Mouse (Mus musculus) lung, adult 2 months (tissue): ENCODE measurements around the gene Cmss1. TPM values are rescaled to one million over a fixed set of nuclear protein-coding genes. Genes with fewer than 3 reads are reported as not detected.

Source experiments
- DNase-seq: peaks from one replicate; pipeline ENCODE4 v3.0.0; 2022
- H3K4me1 ChIP-seq: fragments of 200-500 bp; 2 replicates; pipeline ENCODE4 v1.6.1; 2011; ENCODE audit warnings: low read length; ENCODE audit not compliant: control insufficient read depth, insufficient read depth
- H3K4me3 ChIP-seq: fragments of 200-500 bp; replicated peaks from 2 replicates; pipeline ENCODE3; 2011; ENCODE audit warnings: low read depth, mild to moderate bottlenecking, control low read depth, low read length; ENCODE audit errors: extremely low read depth
- CTCF ChIP-seq: fragments of 200-500 bp; IDR thresholded peaks from 2 replicates; pipeline ENCODE4 v1.5.1; 2011; ENCODE audit warnings: mild to moderate bottlenecking, low read length, control low read depth; ENCODE audit not compliant: insufficient read depth
- POLR2A ChIP-seq: fragments of 200-500 bp; IDR thresholded peaks from 2 replicates; pipeline ENCODE4 v1.6.1; 2011; ENCODE audit warnings: low read depth, mild to moderate bottlenecking, control low read depth, low read length, borderline replicate concordance; ENCODE audit errors: extremely low read depth
- WGBS: fragments of 180-500 bp; shearing (Covaris S2); methylation state at CpG from one replicate; pipeline ENCODE4 v1.1.7; 2018; 5-methylcytosine and 5-hydroxymethylcytosine counted together
- polyA plus RNA-seq: library from polyadenylated mRNA; depleted of rRNA; stranded (reverse); fragments of >200 nt; gene quantifications from 2 replicates; pipeline ENCODE4 v1.2.3, GENCODE M21; 2012

Cmss1 gene
- polyA plus RNA-seq, 1 experiment: 8.0 TPM

DNA sequence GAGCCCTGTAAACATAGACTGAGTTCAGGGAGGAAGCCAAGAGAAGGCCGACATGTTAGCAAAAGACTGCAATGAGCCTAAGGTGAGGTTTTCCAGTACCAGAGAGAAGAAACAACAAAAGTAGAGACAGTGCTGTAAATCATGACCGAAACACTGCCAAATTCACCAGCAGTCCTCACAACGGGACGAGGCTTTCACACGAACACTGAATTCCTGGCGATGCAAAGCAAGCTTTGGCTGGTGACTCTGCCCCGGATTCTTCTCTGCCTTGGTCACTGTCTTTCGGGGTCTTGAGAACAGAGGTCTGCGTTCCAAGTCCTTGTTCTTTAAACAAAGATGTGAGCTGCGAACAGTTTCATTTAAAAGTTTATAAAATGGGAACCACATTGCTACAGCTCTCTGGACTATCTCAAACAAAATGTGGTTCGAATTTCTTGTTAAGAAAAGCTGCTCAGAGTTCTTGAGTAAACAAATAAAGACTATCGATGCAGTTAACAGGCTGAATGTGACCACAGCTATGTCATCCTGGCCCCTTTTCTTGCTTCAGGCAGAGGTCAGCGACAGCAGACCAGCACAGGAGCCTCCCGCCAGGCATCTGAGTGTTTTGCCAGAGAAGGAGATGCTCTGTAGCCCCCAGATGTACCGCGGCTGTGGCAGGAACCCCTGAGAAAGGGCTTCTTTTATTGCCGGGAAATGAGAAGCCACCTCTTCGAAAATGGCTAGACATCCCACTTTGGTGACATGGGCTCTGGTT is 239.5 kb downstream of the Cmss1 start:
- peaks cover 5% of the 10 kb centered on the region; the same call in 1 of the 2 replicates for H3K4me1 ChIP-seq
- TF ChIP-seq POLR2A (no peak), CTCF (no peak)
- no peak for DNase-seq
- 60% methylated on average over 18 of the region's 18 CpGs for WGBS
- no peak overlapping the region for H3K4me3 ChIP-seq

DNA sequence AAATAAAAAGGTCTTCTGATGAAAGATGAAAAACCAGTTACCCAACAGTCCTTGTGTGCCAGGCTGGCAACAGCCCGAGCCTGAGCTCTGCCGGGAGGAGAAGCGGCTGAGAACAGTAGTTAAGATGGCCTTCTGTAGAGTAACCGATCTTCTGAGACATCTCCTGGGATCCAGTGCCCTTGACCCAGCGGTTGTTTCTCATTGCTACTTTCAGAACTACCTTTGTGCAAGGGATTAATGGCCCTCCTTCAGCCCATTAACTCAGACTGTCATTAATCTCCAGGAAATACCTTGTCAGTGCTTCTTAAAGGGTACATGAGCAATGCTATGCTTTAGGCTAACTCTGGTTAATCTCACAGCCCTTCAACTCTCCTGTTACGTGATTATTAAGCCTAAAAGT is 240.5 kb downstream of the Cmss1 start:
- 83% methylated on average over 6 of the region's 6 CpGs for WGBS
- DNase-seq: no peak
- Histone ChIP-seq H3K4me1 (peaks cover 5% of the 10 kb centered on the region; the same call in 1 of the 2 replicates), H3K4me3 (no peak overlapping the region)
- TF ChIP-seq CTCF: no peak
- no peak for TF ChIP-seq POLR2A

DNA sequence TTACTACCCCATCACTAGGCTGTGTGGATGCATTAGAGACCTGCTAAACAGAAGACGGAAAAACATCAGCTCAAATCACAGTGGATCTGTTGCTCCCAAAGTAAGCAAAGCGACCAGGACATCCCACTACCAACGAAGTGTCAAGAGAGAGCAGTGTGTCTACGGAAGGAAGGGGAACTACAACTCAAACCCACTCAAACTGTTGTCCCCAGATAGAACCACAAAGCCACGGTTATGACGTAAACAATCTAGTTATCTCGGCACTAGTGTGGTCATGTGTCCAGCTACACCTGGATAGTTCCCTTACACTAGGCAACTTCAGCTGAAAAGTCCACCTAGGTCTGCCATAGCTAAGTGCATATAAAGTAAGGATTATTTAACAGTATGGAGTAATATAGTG is 242.2 kb downstream of the Cmss1 start:
- no peak for DNase-seq
- 55% methylated on average over 7 of the region's 7 CpGs for WGBS
- no peak overlapping the region for H3K4me3 ChIP-seq
- H3K4me1 ChIP-seq: peaks cover 5% of the 10 kb centered on the region; the same call in 1 of the 2 replicates
- TF ChIP-seq POLR2A: no peak

DNA sequence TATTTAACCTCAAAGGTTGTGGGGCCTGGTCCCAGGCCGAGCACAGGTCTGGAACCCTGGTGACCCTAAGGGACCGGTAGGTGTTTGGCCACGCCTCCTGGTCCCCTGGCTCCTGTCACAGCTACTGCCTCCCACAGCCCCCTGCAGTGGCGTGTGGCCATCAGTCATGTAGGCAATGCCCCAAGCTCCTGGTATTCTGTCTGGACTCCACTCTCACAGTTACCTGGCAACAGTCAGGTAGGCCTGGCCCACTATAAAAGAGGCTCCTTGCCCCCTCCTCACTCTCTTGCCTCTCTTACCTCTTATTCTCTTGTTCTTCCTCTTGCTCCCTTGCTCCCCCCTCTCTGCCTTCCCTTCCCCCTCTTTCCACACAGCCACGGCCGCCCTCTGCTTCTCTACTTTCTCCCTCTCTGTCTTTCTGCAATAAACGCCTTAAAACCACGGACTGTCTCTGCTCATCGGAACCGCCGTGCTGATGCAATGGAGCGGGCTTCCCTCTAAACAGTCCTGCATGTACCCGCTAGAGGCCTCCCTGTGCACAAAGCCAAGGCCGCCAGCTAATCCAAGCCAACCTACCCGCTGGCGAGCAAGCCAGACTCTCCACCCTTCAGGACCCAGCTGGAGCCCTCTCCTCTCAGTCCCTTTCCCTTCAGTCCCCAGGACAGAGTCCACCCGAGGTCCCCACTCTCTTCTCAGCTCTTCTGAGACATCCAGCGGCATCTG is 243.8 kb downstream of the Cmss1 start:
- WGBS: 37% methylated on average over 18 of the region's 18 CpGs
- Histone ChIP-seq H3K4me3 (no peak overlapping the region), H3K4me1 (peaks cover 5% of the 10 kb centered on the region; the same call in 1 of the 2 replicates)
- TF ChIP-seq CTCF: peak; percentile 47; the same call in 1 of the 2 replicates
- TF ChIP-seq POLR2A: no peak
- DNase-seq: peak; percentile 35

DNA sequence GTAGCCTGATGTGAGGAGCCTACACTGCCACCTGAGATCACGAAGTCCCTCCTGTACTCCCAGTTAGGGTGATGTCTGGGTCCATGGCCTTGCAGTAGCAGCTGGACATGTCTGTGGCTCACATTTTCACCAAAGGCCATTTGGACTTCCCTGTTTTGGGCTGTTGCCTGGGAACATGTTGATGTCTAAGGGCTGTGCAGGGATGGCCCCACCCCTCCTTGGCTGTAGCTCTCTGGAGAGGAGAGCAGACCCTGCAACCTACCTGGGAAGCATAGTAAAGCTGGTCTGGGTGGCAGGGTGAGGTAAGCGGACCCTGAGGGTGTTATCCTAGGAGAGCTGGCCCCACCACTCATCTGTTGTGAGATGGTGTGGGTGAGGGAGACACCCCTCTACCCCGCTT is 245.9 kb downstream of the Cmss1 start:
- no peak for DNase-seq
- TF ChIP-seq POLR2A (no peak), CTCF (no peak)
- Histone ChIP-seq H3K4me1 (peaks cover 5% of the 10 kb centered on the region; the same call in 1 of the 2 replicates), H3K4me3 (no peak overlapping the region)
- 90% methylated on average over 3 of the region's 3 CpGs for WGBS

DNA sequence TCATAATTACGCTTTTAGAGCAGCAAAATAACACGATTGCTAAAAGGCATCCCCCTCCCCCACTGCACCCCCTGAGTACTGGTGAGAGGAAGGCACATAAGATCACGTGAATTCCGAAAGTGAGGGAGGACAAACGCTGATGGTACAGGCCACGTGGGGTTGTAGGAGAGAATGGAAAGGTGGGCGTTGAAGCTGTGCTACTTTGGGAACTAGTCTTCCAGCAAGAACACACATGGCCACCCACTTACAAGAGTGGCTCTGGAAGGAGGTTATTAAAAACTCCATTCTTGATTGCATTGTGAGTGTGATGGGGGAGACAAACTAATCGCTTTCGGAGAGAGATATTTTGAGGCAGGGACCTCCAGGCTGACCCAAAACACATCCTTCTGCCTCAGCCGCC is 247.4 kb downstream of the Cmss1 start:
- 92% methylated on average over 10 of the region's 10 CpGs for WGBS
- no peak for TF ChIP-seq CTCF
- TF ChIP-seq POLR2A: no peak
- no peak for DNase-seq
- Histone ChIP-seq H3K4me1 (peaks cover 3% of the 10 kb centered on the region; the same call in 1 of the 2 replicates), H3K4me3 (no peak overlapping the region)

DNA sequence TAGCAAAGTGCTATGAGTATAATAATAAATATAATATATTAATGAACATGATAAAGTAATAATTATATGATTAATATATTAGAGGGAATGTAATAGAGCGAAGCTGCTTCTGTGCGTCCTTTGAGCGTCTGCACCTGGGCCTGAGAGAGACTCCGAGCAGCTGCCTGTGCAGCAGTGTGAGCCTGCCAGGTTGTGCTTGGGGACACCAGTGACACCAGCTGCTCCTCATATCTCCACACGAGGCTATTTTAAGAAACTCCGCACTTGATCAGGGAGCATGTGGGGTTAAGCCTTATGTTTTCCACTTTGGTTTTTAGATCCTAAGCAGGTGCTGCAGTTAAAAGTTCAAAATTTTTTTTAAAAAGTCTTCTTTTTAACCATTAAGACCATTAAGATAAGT is 249.7 kb downstream of the Cmss1 start:
- Histone ChIP-seq H3K4me3 (no peak overlapping the region), H3K4me1 (no peaks in the 10 kb centered on the region)
- WGBS: 85% methylated on average over 6 of the region's 6 CpGs
- no peak for DNase-seq
- TF ChIP-seq CTCF (no peak), POLR2A (no peak)

DNA sequence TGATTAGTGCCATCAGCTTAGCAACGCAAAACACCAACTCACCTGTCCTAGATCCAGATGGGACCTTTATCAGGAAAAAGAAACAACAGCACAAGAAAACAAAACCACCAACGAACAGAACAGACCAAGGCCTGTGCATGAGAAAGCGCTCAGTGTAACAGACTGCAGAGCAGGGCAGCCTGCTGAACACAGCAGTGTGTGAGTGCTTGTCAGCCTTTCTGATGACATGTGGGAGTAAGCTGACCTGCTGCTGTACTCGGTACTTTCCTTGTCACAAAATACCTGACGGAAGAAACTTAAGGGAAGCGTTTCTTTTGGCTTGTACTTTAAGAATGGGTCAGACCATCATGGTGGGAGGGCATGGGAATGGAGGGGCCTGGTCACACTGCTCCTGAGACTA is 250.2 kb downstream of the Cmss1 start:
- WGBS: 79% methylated on average over 6 of the region's 6 CpGs
- no peak for TF ChIP-seq POLR2A
- TF ChIP-seq CTCF: no peak
- Histone ChIP-seq H3K4me1 (no peaks in the 10 kb centered on the region), H3K4me3 (no peak overlapping the region)
- DNase-seq: no peak

DNA sequence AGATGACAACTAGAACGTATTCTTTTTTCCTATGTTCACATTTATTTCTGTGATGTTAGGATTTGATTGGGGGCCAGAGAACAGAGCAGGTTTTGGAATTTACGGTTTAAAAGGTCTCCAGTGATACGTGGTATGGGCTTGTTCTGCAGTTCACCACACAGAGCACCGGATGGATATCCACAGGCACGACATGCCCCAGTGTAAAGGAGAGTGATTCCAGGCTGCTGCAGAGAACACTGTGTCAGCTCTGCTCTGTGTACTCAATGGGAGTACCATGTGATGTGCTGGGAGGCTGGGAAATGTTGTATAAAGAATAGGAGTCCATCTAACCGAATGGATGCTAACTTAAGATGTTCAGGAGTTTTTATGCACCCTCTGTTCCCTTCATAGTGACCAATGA is 252.7 kb downstream of the Cmss1 start:
- Histone ChIP-seq H3K4me1 (no peaks in the 10 kb centered on the region; the same call in 1 of the 2 replicates), H3K4me3 (no peak overlapping the region)
- 74% methylated on average over 6 of the region's 6 CpGs for WGBS
- DNase-seq: no peak
- TF ChIP-seq CTCF (no peak), POLR2A (no peak)

DNA sequence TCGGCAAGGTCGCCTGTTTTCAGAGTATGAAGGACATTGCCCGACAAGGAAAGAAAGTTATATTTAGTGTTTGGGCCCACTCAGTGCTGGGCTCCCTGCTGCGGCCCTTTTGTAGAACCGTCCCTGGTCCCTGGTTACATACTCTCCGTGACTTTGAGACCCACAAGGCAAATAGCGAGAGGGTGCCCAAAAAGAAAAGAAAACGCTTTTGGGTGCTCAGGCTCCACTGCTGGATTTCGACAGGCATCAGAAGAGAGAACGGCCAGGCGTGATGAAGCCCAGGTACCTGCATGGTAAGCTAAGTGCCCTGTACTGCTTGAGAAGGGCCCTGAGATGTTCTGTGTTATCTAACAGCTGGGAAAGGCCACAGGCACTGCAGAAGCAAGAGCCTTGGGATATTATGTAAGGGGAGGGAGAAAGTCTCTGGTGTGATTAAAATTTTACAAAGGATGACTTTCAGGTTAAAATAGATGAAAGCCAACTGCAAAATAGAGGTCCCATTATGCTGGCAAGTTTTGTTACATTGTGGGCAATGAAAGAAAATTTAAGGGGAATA is 253.4 kb downstream of the Cmss1 start:
- TF ChIP-seq POLR2A (no peak), CTCF (no peak)
- no peak overlapping the region for H3K4me3 ChIP-seq
- peaks cover 4% of the 10 kb centered on the region for H3K4me1 ChIP-seq
- no peak for DNase-seq
- 79% methylated on average over 11 of the region's 11 CpGs for WGBS
